Mouse (Mus musculus) fat pad, adult 2 months (tissue): ENCODE measurements around the gene Scgb1a1.
"Not testable (repeated sequence)": the region's sequence is repeated elsewhere in the genome, so short reads cannot be mapped to it uniquely, and the experiment has no call there.

Experiments used
- DNase-seq: peaks from one replicate; pipeline ENCODE4 v3.0.0-alpha.2; 2011; ENCODE audit warnings: low read depth, low spot score; ENCODE audit errors: extremely low read depth

The Scgb1a1 gene

DNA sequence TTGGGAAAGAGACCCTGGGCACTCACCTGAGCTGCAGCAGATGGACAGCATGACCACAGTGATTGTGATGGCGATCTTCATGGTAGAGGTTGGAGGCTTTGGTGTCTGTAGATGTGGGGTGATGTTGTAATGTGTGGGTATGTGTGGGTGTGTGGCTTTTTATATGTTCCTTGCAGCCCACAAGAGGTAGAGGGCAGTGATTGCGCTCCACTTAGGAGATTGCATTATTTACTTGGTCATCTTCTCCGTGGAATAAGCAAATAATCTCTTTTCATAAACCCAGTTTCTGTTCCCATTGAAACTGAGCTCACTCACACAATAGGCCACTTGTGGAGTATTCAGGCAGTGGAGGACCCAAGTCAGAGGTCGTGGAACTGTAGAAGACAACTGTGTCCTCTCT is at the start of gene Scgb1a1:
Scgb1a1 (minus strand) TSS at position 138 of the 400 bp plus-strand sequence.
- no peak for DNase-seq

DNA sequence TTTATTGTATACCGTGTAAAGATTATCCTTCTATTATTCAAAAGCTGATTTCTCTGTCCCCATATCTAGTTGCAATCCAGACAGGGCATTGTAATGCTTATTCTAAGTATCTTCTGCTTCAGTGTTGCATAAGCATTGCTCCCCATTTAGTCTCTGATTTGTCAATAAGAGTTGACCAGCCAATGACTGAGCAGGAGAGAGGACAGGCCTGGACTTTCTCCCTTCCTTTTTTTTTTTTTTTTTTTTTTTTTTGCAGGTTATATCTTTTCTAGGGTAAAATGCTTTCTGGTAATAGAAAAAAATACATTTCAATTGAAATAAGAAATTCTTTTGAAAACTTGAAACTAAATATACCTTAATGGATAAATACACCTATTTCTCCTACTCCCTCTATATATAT is 49.4 kb upstream of the Scgb1a1 start:
- no peak for DNase-seq

DNA sequence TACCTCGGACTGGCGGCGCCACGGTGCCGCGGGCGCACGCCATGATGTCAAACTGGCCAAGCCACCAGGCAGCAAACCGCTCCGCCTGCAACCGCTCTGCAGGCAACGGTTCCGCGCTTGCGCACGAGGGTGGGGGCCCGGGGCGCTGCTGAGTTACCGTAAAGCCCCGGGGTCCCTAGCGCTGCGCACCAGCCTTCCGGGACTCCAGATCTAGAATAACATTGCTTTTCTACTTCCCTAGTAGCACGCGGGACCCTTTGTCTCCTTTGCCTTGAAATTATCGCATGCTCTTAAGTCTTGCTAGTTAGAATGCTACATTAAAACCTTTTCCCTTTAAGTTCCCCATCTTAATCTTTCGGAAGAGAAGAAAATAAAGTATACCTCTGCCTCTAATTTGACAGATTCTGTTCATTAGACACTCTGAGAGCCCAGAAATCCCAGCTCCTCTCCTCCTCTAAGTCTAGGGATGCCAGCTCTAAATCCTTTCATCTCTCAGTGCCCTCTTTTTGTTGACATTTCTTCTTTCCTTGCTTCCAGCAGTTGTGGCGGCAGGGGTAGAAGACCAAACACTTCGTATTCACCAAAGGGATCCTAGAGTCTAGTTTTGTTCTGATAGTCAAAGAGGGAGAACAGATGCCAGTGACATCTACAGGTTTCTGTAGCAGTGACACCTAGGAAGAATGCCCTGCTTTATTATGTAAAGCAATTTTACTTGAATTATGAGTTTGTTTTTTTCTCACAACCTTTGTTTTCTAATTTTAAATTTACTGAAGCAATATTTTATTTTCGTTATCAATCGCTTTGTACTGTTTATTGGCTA is 48.0 kb upstream of the Scgb1a1 start, which contains the start of gene Asrgl1:
Asrgl1 (minus strand) TSS at position 125 of the 820 bp plus-strand sequence.
- DNase-seq = no peak

DNA sequence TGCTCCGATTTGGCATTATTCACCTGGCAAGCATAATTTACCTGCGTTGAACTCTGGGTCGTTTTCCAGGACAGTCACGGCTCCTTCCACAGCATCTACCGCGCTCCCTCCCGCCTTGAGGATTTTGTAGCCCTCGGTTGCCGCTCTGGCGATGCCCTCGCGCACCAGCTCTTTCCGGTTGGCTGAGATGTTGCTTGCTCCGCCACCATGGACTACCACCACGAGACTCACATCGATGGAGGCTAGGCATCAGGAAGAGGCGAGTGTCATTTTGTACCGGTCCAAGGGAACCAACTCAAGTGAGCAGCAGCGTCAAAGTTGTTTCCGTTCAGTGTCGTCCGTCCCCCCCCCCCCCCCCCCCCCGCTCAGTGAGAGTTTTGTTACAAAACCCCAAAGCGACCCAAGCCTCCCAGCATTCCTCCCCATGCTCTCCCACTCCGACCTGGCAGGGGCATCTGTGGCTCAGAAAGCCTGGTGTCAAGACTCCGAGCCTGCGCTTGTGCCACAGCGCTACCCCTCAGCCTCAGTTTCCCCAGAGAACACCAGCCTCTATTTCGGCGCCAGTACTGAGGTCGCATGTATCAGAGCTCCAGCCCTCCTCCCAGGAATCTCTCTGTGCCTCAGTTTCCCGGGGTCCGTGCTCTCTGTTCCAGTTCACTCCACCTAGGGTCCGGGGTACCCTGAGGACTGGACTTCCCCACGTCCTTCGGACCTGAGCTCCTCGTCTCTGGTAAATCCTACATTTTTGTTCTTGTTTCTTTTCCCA is 47.2 kb upstream of the Scgb1a1 start:
- DNase-seq = no peak

DNA sequence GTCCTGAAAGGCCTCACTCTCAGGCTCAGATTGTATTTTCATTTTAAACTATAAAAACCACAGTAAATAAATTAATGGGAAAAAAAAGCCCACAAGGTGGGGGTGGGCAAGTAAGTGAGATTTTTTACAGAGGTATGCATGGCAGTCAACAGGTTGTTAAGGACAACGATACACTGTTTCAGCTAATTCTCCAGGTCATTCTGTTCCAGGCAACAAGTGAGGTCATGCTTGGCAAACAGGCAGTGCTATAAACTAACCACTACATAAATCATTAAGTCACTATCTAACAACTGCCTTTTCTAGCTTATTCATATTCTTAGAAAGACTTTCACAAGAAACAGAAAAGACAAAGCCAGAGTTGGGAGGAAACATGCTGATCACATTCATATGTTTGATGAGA is 42.2 kb upstream of the Scgb1a1 start:
- DNase-seq = no peak

DNA sequence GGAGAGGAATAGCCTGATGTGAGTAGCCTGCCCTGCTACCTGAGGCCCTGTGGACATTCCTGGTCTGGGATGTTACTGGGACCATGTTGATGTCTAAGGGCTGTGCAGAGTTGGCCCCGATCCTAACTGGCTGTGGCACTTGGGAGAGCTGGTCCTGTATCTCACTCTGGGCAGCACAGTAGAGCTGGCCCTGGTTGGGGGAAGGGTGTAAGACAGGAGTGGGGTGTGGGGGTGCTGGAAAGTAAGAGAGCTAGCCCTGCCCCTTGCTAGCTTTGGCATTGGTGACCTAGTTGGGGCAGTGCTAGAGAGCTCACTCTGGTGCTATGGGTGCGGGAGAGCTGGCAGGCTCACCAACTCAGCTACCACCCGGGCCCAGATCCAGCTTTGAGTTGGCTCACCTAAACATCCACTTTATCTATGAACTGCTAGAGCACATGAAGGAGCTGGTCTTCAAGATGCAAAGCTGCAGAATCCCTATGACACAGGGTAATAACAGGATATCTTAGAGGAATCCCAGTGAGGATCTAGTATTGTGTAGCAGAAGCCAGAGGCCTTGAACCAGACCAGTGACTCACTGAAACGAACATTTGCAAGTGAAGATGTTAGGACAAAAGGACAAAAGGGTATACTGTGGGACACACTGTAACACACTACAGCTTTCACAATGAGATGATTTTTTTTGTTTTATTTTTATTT is 40.9 kb upstream of the Scgb1a1 start:
- no peak for DNase-seq

DNA sequence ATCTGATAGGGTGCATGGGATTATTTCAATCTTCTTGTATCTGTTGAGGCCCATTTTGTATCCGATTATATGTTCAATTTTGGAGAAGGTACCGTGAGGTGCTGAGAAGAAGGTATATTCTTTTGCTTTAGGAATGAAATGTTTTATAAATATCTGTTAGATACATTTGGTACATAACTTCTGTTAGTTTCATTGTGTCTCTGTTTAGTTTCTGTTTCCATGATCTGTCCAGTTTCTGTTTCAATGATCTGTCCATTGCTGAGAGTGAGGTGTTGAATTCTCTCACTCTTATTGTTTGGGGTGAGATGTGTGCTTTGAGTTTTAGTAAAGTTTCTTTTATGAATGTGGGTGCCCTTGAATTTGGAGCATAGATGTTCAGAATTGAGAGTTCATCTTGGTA is 36.2 kb upstream of the Scgb1a1 start:
- not testable (repeated sequence) for DNase-seq

DNA sequence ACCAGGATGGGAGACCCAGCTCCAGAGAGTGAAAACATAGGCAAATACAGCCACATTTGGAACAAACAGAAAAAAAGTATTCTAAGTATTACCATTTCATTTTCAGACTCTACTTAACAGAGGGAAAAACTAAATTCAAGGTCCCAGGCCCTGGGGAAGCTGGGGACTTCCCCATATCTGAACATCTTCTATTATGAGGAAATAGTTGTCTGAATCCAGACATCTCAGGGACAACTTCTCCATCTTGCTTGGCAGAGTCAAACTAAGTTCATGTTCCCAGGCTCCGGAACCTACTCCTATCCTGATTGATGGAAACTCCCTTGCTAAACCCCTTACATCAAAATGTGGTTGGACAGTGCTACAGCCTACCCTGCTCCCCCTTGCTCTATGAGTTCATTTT is 34.6 kb upstream of the Scgb1a1 start:
- DNase-seq = no peak

DNA sequence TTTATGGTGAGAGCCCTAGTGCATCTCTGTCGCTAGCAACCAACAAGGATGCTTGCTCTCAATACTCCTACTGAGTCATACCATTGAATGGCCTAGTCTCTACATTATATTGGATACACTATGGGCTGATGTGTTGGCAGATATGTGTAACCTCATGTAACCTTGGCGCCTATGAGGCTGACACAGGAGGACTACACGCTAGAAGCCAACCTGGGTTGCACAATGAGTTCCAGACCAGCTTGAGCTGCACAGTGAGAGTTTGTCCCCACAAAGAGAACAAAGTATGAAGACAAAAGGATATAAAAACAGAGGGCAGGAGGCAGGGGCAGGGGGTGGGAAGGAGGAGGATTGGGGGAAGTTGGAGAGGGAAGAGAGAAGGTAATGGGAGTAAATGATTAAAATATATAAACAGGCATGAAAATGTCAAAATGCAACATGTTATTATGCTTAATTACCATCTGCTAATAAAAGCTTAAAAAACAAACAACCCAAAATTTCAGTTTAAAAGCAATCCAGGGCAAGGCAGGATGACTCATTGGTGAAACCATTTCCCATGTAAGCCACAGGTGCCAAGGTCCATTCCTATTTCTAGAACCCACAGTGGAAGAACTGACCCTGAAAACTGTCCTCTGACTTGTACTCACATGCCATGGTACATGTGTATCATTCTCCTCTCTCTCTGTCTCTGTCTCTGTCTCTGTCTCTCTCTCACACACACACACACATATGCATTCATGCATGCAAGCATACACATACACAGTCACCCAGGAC is 32.1 kb upstream of the Scgb1a1 start:
- no peak for DNase-seq

DNA sequence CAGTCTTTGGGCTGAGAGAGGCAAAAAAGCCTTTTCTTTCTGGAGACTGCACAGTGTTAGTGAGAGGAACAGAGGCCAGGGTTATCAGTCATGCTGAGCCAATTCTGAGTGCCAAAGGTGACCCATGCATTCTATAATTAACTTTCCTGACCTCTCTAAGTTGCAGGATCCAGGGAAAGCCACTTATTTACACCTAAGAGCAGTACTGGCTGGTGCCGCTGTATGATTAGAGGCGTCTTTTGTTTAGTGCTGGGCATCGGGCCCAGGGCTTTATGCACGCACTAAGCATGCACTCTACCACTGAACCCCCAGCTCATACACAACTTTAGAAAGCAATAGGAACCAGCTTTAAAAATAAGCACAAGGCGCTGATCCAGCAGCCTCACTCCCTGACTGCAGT is 29.5 kb upstream of the Scgb1a1 start:
- DNase-seq = no peak

DNA sequence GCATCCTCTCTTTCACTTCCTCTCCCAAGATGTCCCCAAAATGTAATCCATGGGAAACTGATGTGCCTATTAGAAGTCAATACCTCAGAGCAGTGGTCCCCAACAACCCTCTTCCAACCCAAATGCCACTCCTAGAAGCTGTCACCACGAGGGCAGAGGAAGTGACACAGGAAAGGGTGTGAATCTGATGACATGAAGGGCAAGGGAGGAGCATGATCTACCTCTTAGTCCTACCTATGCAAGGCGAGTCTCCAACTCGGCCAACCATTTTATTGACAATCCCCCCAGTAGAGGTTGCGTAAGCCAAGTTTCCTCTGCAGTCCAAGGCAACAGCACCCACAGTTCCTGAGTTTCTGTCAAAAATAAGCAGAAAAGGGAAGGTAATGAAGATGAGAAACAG is 28.5 kb upstream of the Scgb1a1 start:
- DNase-seq = no peak

DNA sequence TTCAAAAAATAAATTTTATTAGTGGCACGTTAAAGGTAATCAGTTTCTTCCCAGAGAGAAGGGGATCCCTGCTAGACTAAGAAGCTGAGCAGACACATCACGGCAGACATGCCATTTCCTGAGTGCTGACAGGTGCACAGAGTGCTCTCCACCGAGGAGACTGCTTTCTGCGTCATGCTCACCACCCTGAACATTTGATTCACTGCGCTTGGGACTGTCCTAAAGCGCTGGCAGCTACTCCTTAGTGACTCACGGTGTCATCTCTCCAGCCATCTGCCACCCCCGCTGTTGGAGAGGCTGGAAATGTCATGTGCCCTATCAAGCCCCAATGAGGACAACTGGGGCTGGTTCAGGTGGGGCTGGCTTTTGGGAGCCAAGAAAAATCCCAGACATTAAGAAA is 24.3 kb upstream of the Scgb1a1 start:
- no peak for DNase-seq

DNA sequence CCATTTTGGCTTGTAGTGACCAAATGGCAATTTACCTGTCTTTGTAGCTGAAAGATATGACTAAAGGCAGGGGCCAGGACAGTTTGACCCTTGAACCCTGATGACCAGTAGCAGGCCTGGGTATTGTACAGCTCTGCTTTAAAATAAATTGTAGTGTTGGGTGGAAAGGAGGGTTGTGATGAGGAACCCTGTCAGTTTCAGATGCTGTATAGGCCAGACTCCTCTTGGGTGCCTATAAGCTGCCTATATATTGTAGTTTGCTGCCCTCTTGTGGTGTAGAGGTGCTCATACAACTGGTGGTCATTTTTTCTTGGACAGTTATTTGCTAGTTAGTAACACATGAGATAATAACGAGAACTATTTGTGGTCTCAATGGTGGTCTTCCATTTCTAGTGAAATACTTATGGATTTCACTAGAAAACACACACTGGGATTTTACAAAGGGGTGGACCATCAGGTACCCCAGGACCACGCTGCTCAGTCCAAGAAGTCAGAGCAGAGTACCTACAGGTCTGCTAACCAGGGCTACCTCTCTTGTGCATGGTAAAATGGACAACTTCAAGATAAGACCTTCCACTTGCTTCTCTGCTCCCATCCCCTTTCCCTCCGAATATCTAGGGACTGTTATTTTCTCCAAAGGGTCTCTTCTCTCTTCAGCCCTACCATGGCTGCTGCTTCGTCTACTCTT is 22.6 kb upstream of the Scgb1a1 start:
- no peak for DNase-seq

DNA sequence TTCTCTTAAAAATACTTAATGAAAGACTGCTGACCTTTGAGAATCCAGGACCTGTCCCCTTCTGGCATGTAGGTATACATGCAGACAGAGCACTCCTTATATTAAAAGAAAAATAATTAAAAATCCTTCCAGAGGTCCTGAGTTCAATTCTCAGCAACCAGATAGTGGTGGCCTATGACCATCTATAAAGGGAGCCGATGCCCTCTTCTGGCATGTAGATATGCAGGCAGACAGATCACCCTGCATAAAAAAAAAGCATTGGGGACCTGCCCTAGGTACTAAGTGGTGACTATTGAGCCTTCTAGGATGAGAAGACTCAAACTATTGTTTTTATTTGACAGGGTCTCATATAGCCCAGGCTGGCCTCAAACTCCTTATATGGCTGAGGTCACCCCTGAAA is 20.8 kb upstream of the Scgb1a1 start:
- no peak for DNase-seq

DNA sequence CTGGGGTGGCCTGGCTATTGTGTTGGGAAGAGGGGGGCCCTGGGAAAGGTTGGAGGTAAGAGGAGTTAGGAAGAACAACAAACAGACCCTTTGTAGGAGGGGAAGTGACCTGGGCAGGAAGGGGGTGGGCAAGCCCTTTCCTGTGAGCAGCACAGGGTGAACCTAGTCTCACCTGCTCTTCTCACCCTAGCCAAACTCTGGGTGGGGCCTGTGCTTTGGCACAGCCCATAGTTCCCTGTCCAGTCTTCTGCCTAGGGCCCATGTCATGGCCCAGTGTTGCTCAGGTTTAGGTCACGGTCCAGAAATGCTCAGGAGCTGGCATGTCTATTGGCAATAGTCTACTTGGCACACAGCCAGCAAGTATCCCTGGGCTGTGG is 19.6 kb upstream of the Scgb1a1 start:
- no peak for DNase-seq

DNA sequence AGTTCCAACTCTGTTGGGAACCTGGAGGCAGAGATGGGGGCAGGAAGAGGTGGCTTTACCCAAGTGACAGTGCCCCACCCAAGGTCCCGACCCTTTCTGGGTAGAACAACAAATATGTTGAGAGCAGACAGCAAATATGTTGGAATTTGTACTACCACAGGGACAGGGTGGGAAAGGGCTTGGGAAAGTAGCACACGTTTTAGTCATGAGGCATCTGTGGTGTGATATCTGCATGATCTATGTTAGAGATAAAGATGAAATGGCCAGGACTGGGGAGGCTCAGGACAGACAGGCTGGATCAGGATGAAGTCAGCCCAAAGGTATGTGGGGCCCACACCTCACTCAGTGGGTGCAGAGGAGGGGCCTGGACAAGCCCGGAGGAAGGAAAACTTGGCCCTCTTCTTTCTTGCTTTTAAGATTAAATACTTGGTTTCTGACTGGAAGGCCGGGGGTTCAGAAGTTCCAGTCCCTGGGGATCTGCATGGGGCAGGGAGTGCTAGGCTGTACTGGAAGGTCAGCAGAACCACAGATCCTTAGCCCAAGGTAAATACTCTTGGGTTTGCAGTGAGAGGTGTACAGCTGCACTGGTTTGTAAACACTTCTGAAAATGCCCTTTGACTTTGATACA is 19.1 kb upstream of the Scgb1a1 start:
- DNase-seq = no peak

DNA sequence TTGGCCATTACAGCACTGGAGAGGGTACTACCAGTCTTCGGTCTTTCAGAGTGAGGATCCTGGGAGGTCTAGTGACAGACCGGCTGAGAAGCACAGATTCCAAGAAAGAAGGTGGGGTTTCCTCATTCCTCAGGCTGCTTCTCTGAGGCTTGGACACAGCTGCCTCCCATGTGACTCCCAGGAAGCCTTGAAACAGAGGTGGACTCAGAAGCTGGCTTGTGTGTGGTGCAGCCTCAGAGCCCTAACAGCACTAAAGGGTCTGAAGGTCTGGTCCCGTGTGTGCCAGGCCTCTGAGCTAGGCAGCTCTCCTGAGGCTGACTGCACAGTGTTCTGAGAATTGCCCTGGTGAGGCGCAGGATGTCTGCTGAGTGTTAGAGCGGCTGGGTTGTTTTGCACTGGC is 18.3 kb upstream of the Scgb1a1 start:
- no peak for DNase-seq

DNA sequence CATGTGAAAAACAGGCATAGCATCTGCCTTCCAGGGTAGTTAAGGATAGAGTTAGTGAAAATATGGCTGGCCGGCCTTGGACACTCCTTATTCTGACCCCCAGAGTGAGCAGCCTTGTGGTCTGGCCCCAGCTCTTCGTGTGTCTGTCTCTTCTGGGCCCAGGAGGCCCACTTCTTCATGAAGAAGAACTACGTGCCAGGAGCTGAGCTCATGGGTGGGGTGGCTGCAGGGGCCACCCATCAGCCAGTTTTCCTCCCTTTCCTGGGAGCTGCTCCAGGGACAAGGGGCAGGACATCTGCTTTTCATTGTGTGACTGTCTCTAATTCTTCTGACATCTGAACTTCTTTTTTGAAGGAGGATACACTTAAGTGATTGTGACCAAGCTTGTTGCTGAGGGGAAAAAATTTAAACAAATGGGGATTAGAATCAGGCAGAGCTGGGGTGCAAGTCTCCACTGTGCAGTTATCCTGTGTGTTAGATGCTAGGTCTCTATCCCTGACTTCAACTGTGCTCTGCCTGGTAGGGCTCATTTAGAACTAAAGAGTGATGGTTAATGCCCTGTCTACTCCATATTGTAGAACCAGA is 17.4 kb upstream of the Scgb1a1 start:
- no peak for DNase-seq

DNA sequence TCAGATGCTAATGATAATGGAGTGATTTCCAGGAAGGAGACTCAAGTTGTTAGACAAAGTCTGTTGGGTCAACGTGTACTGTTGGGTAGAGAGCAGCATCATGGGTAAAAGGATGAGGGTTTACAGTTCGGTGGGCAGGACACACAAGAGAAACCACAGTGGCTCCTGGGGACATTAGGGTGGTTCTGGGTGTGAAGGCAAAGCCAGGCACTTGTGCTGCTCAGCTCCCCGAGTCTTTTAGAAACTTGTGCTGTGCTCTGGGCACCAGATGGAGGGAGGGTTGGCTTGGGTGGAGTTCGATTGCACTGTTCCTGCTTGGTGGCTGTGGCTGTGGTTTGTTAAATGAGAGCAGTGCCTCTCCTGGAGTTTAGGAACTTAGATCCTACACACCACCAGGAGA is 16.2 kb upstream of the Scgb1a1 start:
- no peak for DNase-seq

DNA sequence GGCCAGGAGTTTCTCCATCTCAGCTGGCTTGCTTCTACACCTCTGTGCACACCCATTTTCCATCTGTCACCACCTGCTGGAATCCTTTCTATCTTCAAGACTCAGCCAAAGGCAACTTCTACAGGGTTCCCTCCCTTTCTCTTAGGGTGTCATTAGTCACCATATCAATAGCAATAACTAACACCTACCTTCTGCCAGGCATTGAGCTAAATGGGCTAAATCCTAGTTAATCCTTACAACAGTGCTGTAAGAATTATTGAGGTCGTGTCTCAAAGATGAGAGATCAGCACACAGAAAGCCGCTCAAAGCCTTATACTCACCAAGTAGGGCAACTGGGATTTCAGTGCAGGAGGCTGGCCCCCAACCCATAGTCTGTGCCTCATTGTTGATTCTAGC is 13.3 kb upstream of the Scgb1a1 start:
- DNase-seq = peak; percentile 74
